Mouse (Mus musculus) MEL (cell line): ENCODE measurements around the gene Ifih1.

Source experiments
- BHLHE40 ChIP-seq: IDR thresholded peaks from 2 replicates; pipeline ENCODE4 v1.6.1; 2012; ENCODE audit warnings: low read depth, mild to moderate bottlenecking, inconsistent platforms, low read length, improper control_type of control experiment, borderline replicate concordance
- CTCF ChIP-seq, 3 experiments: IDR thresholded peaks in 2 of 3; conservative IDR thresholded peaks in 1 of 3; 2 replicates each; pipeline ENCODE4 v1.5.1; 2011 to 2012; ENCODE audit warnings: low read length in 3 of 3, low read depth in 2 of 3, mild to moderate bottlenecking in 2 of 3, improper control_type of control experiment in 1 of 3, inconsistent platforms in 1 of 3, mixed read lengths in 1 of 3, moderate library complexity in 1 of 3; ENCODE audit not compliant: control insufficient read depth in 1 of 3, insufficient read depth in 1 of 3, poor library complexity in 1 of 3, severe bottlenecking in 1 of 3
- EP300 ChIP-seq, 2 experiments: IDR thresholded peaks; 2 replicates each; pipeline ENCODE4 v1.6.1; 2011; ENCODE audit warnings: improper control_type of control experiment in 2 of 2, low read length in 2 of 2, low read depth in 1 of 2, mild to moderate bottlenecking in 1 of 2
- GATA1 ChIP-seq: IDR thresholded peaks from 2 replicates; pipeline ENCODE4 v1.6.1; 2011; ENCODE audit warnings: low read depth, low read length, improper control_type of control experiment
- HCFC1 ChIP-seq: IDR thresholded peaks from 2 replicates; pipeline ENCODE4 v1.6.1; 2012; ENCODE audit warnings: low read depth, mild to moderate bottlenecking, inconsistent platforms, low read length, improper control_type of control experiment, moderate library complexity
- MAFK ChIP-seq: IDR thresholded peaks from 2 replicates; pipeline ENCODE4 v1.6.1; 2011; ENCODE audit warnings: low read depth, mild to moderate bottlenecking, low read length, improper control_type of control experiment, borderline replicate concordance
- MYC ChIP-seq: IDR thresholded peaks from 2 replicates; pipeline ENCODE4 v1.6.1; 2011; ENCODE audit warnings: low read depth, mild to moderate bottlenecking, low read length, improper control_type of control experiment, moderate library complexity
- NRF1 ChIP-seq: IDR thresholded peaks from 2 replicates; pipeline ENCODE4 v1.6.1; 2014; ENCODE audit warnings: low read depth, mild to moderate bottlenecking, inconsistent platforms, low read length, improper control_type of control experiment, moderate library complexity; ENCODE audit not compliant: poor library complexity, insufficient read depth, severe bottlenecking
- POLR2A ChIP-seq, 2 experiments: IDR thresholded peaks; 2 replicates each; pipeline ENCODE4 v1.6.1; 2011 to 2012; ENCODE audit warnings: low read length in 2 of 2, mild to moderate bottlenecking in 2 of 2, control low read depth in 1 of 2, improper control_type of control experiment in 1 of 2, low read depth in 1 of 2, moderate library complexity in 1 of 2; ENCODE audit not compliant: control insufficient read depth in 1 of 2, insufficient read depth in 1 of 2, poor library complexity in 1 of 2
- POLR2AphosphoS5 ChIP-seq: IDR thresholded peaks from 2 replicates; pipeline ENCODE4 v1.6.1; 2012; ENCODE audit warnings: low read depth, borderline replicate concordance, mild to moderate bottlenecking, inconsistent platforms, low read length, moderate library complexity, mixed read lengths
- RCOR1 ChIP-seq: IDR thresholded peaks from 2 replicates; pipeline ENCODE4 v1.6.1; 2012; ENCODE audit warnings: low read depth, mild to moderate bottlenecking, inconsistent platforms, low read length, improper control_type of control experiment
- USF2 ChIP-seq, 2 experiments: IDR thresholded peaks; 2 replicates each; pipeline ENCODE4 v1.6.1; 2011 to 2012; ENCODE audit warnings: improper control_type of control experiment in 2 of 2, low read length in 2 of 2, borderline replicate concordance in 1 of 2, inconsistent platforms in 1 of 2, low read depth in 1 of 2, mild to moderate bottlenecking in 1 of 2; ENCODE audit not compliant: insufficient read depth in 1 of 2
- ZKSCAN1 ChIP-seq: IDR thresholded peaks from 2 replicates; pipeline ENCODE4 v1.6.1; 2012; ENCODE audit warnings: low read depth, mild to moderate bottlenecking, inconsistent platforms, low read length, improper control_type of control experiment, moderate library complexity

GRCm38 (mm10) chr2:62654519-62655338 is 8.7 kb upstream of the Ifih1 start:
- no peak for TF ChIP-seq POLR2AphosphoS5
- TF ChIP-seq CTCF (IDR thresholded peaks at IDR 0.05 in 2 of 3, conservative IDR thresholded peaks at IDR 0.05 in 1 of 3; ENCODE audit: control insufficient read depth in 1 of 3, insufficient read depth in 1 of 3, low read depth in 2 of 3, low read length in 3 of 3, poor library complexity in 1 of 3, severe bottlenecking in 1 of 3) = peak; percentile 49 to 84 (median 60)
- TF ChIP-seq USF2 (IDR thresholded peaks at IDR 0.05; ENCODE audit: borderline replicate concordance in 1 of 2, insufficient read depth in 1 of 2, low read depth in 1 of 2, low read length in 2 of 2) = no peak
- TF ChIP-seq POLR2A (IDR thresholded peaks at IDR 0.05; ENCODE audit: control insufficient read depth in 1 of 2, insufficient read depth in 1 of 2, low read depth in 1 of 2, low read length in 2 of 2, poor library complexity in 1 of 2) = no peak
- no peak for TF ChIP-seq ZKSCAN1
- TF ChIP-seq RCOR1 = no peak
- TF ChIP-seq EP300 (IDR thresholded peaks at IDR 0.05; ENCODE audit: low read depth in 1 of 2, low read length in 2 of 2) = 0 out of 4 replicates have a peak, but pooled peaks of 1 of the 2 experiments have one; percentile 5
- peak; percentile 21; the same call in 1 of the 2 replicates for TF ChIP-seq MYC
- TF ChIP-seq GATA1 = peak; percentile 43; the same call in 1 of the 2 replicates
- 0 out of 2 replicates have a peak, but pooled peaks have one; percentile 22 for TF ChIP-seq HCFC1
- no peak for TF ChIP-seq MAFK
- no peak for TF ChIP-seq BHLHE40
- no peak for TF ChIP-seq NRF1
